Mouse (Mus musculus): ENCODE results near the gene Babam1. TPM values are rescaled to one million over a fixed set of nuclear protein-coding genes. Genes with fewer than 3 reads are reported as not detected.

The Babam1 gene
- polyA plus RNA-seq, 1 experiment: 137 TPM

DNA sequence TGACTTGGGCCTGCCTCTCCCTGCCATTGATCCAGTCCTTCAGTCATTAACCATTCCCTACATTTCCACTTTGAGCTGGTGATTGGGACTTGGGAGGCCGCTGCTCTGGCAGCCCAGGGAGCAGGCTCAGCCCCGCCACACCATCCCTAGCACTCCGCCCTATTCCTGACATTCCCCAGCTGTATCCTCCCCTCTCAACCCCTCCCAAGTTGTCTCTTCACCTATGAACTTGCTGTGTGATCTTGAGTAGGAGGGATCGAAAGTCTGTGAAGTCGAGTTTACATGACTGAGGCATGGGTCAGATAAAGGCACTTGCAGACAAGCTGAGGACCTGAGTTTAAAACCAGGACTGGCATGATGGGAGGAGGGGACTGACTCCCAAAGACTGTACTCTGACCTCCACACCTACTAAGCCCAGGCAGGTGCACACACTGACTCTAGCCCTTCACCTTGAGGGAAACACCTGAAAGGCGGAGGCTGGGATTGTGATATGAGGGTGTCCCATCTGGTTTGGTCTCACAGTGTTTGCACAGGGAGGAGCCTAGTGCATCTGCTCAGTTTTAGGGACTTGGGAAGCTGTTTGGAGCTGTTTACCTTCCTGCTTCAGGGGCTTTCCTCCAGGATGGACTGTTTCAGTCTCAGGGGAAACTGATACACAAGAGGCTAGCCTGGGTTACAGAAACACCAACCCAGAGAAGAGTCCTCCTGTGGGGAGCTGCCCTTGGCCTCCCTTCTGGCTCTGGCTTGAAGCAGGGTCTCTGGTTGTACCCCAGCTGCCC is 6.6 kb downstream of the Babam1 start:
- Histone ChIP-seq H3K4me1 (ENCODE audit: control insufficient read depth, insufficient read depth, low read length) (0 out of 2 replicates have a peak, but pooled peaks cover 1% of the 10 kb centered on the region), H3K4me3 (ENCODE audit: insufficient read depth, low read length) (no peak overlapping the region), H3K27ac (ENCODE audit: insufficient read depth, low read length) (no peak overlapping the region)
- no peak for TF ChIP-seq POLR2A (IDR thresholded peaks at IDR 0.05; ENCODE audit: extremely low read depth, insufficient read depth, low read length)
- TF ChIP-seq CTCF (IDR thresholded peaks at IDR 0.05; ENCODE audit: extremely low read depth, insufficient read depth, low read length): no peak

DNA sequence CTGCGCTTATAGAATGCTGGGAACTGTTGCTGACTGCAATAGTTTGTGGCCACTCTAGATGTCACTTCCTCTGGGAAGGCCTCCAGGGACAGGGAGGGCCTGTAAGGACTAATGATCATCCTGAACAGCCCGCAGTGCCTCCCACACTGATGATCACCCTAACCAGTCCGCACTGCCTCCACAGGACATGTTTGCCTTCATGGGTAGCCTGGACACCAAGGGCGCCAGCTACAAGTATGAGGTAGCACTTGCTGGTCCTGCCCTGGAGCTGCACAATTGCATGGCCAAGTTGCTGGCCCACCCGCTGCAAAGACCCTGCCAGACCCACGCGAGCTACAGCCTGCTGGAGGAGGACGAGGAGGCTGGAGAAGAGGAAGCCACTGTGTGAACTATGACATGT is 7.3 kb downstream of the Babam1 start:
- Histone ChIP-seq H3K27ac (ENCODE audit: insufficient read depth, low read length) (no peak overlapping the region), H3K4me3 (ENCODE audit: insufficient read depth, low read length) (no peak overlapping the region), H3K4me1 (ENCODE audit: control insufficient read depth, insufficient read depth, low read length) (0 out of 2 replicates have a peak, but pooled peaks cover 1% of the 10 kb centered on the region)
- TF ChIP-seq CTCF (IDR thresholded peaks at IDR 0.05; ENCODE audit: extremely low read depth, insufficient read depth, low read length) (no peak), POLR2A (IDR thresholded peaks at IDR 0.05; ENCODE audit: extremely low read depth, insufficient read depth, low read length) (no peak)

DNA sequence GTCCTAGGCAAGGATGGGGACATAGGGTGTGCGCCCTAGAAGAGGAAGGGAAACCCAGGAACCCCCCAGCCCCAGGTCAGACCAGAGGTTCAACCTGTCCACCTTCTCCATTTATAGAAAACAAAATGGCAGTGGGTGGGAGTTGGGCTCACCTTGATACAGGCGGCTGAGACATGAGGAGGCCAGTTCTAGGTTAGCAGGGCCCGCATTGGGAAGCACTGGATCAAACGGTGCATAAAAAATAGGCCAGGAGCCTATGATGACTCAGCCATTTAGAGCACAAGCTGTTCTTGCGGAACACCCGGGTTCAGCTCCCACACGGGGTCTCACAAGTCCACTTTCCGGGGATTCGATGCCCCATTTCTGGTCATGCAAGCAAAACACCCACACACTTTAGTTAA is 8.3 kb downstream of the Babam1 start:
- H3K27ac ChIP-seq (ENCODE audit: insufficient read depth, low read length): no peak overlapping the region
- 0 out of 2 replicates have a peak, but pooled peaks cover 1% of the 10 kb centered on the region for H3K4me1 ChIP-seq (ENCODE audit: control insufficient read depth, insufficient read depth, low read length)
- H3K4me3 ChIP-seq (ENCODE audit: insufficient read depth, low read length): no peak overlapping the region; the same call in 1 of the 2 replicates
- TF ChIP-seq POLR2A (IDR thresholded peaks at IDR 0.05; ENCODE audit: extremely low read depth, insufficient read depth, low read length): no peak
- TF ChIP-seq CTCF (IDR thresholded peaks at IDR 0.05; ENCODE audit: extremely low read depth, insufficient read depth, low read length): no peak

GRCm38 (mm10) chr8:71405401-71406098 is 8.9 kb downstream of the Babam1 start, which contains the start of gene Ankle1:
Gene Ankle1 (plus strand): TSS chr8:71406010.
- TF ChIP-seq POLR2A (IDR thresholded peaks at IDR 0.05; ENCODE audit: extremely low read depth, insufficient read depth, low read length) (peak; percentile 84), CTCF (IDR thresholded peaks at IDR 0.05; ENCODE audit: extremely low read depth, insufficient read depth, low read length) (peak; percentile 36)
- H3K4me3 ChIP-seq (ENCODE audit: insufficient read depth, low read length): peak within 1 kb of the TSS; percentile 37
- H3K4me1 ChIP-seq (ENCODE audit: control insufficient read depth, insufficient read depth, low read length): 0 out of 2 replicates have a peak, but pooled peaks cover 1% of the 10 kb centered on the region
- no peak within 1 kb of the TSS for H3K27ac ChIP-seq (ENCODE audit: insufficient read depth, low read length)

DNA sequence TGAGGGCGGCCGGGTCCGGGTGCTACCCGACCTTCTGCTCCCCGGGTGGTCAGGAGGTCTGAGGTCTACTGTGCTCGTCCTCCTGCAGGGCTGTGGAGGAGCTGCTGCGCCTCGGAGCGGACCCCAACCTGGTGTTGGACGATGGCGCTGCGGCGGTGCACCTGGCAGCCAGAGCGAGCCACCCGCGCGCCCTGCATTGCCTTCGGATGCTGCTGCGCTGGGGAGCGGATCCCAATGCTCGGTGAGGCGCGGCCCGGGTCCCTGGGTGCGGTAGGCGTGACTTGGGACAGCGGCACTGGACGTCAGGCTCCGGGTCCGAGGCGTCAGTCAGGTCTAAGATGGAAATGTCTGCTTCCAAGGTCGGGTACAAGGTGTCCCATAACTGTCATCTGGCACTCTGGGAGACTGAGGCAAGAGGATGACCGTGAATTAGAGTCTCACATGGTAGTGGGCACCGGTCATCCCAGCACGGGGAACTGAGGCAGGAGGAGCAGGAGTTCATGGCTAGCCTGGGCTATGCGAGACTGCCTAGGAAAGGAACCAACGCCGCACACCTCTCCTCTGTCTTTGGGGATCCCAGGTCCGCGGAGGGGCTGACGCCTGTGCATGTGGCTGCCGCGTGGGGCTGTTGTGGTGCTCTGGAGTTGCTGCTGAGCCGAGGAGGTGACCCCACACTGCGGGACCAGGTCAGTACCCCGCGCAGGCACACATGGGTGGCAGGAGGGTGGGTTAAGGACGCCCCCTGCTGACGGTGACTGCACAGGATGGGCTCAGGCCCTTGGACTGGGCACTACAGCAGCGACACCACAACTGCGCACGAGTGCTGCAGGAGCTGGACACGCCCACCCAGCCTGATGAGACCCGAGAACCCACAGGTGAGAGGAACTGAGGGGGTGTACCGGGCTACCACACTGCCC is 9.7 kb downstream of the Babam1 start:
- H3K4me1 ChIP-seq (ENCODE audit: control insufficient read depth, insufficient read depth, low read length): 0 out of 2 replicates have a peak, but pooled peaks cover 1% of the 10 kb centered on the region
- TF ChIP-seq CTCF (IDR thresholded peaks at IDR 0.05; ENCODE audit: extremely low read depth, insufficient read depth, low read length): peak; percentile 30; the same call in 1 of the 2 replicates
- TF ChIP-seq POLR2A (IDR thresholded peaks at IDR 0.05; ENCODE audit: extremely low read depth, insufficient read depth, low read length): no peak
- no peak overlapping the region for H3K27ac ChIP-seq (ENCODE audit: insufficient read depth, low read length)
- peak overlapping the region; percentile 37; the same call in 1 of the 2 replicates for H3K4me3 ChIP-seq (ENCODE audit: insufficient read depth, low read length)

- TF ChIP-seq CTCF (IDR thresholded peaks at IDR 0.05; ENCODE audit: extremely low read depth, insufficient read depth, low read length) (no peak), POLR2A (IDR thresholded peaks at IDR 0.05; ENCODE audit: extremely low read depth, insufficient read depth, low read length) (no peak)
- Histone ChIP-seq H3K4me3 (ENCODE audit: insufficient read depth, low read length) (no peak overlapping the region), H3K4me1 (ENCODE audit: control insufficient read depth, insufficient read depth, low read length) (0 out of 2 replicates have a peak, but pooled peaks cover 1% of the 10 kb centered on the region), H3K27ac (ENCODE audit: insufficient read depth, low read length) (no peak overlapping the region)
Observed at GRCm38 (mm10) chr8:71407441-71407840, 10.8 kb downstream of the Babam1 start.

- TF ChIP-seq CTCF (IDR thresholded peaks at IDR 0.05; ENCODE audit: extremely low read depth, insufficient read depth, low read length) (no peak), POLR2A (IDR thresholded peaks at IDR 0.05; ENCODE audit: extremely low read depth, insufficient read depth, low read length) (no peak)
- 0 out of 2 replicates have a peak, but pooled peaks cover 1% of the 10 kb centered on the region for H3K4me1 ChIP-seq (ENCODE audit: control insufficient read depth, insufficient read depth, low read length)
- H3K27ac ChIP-seq (ENCODE audit: insufficient read depth, low read length): no peak overlapping the region
Observed at GRCm38 (mm10) chr8:71408231-71408630, 11.6 kb downstream of the Babam1 start.

GRCm38 (mm10) chr8:71411535-71412273 is 15.0 kb downstream of the Babam1 start:
- Histone ChIP-seq H3K4me3 (ENCODE audit: insufficient read depth, low read length) (no peak overlapping the region), H3K4me1 (ENCODE audit: control insufficient read depth, insufficient read depth, low read length) (no peaks in the 10 kb centered on the region), H3K27ac (ENCODE audit: insufficient read depth, low read length) (no peak overlapping the region)
- no peak for TF ChIP-seq CTCF (IDR thresholded peaks at IDR 0.05; ENCODE audit: extremely low read depth, insufficient read depth, low read length)
- no peak for TF ChIP-seq POLR2A (IDR thresholded peaks at IDR 0.05; ENCODE audit: extremely low read depth, insufficient read depth, low read length)

More at GRCm38 (mm10) chr8:71408231-71408630, 11.6 kb downstream of the Babam1 start:
- no peak overlapping the region for H3K4me3 ChIP-seq (ENCODE audit: insufficient read depth, low read length)
